Mouse (Mus musculus) hindbrain, embryonic 13.5 days (tissue): ENCODE results near the gene Olfr180. TPM values are rescaled to one million over a fixed set of nuclear protein-coding genes. Genes with fewer than 3 reads are reported as not detected.

Experiments used
- ATAC-seq: fragments of 200-750 bp; cut with Nextera tagmentation; 2 replicates; pipeline ENCODE4 v1.8.0; 2017; ENCODE audit warnings: moderate TSS enrichment; ENCODE audit not compliant: low FRiP score
- H3K27ac ChIP-seq: fragments of 300-500 bp; sonication (generic); 2 replicates; pipeline ENCODE4 v1.5.1; 2015; ENCODE audit warnings: inconsistent platforms, mild to moderate bottlenecking, moderate library complexity
- H3K27me3 ChIP-seq: fragments of 300-500 bp; sonication (generic); 2 replicates; pipeline ENCODE4 v1.6.1; 2015; ENCODE audit warnings: mild to moderate bottlenecking, inconsistent platforms
- H3K36me3 ChIP-seq: fragments of 300-500 bp; sonication (generic); 2 replicates; pipeline ENCODE4 v1.6.1; 2015; ENCODE audit warnings: mild to moderate bottlenecking, inconsistent platforms
- H3K4me1 ChIP-seq: fragments of 300-500 bp; sonication (generic); replicated peaks from 2 replicates; pipeline ENCODE4 v1.6.1; 2015; ENCODE audit warnings: inconsistent platforms
- H3K4me2 ChIP-seq: fragments of 300-500 bp; sonication (generic); 2 replicates; pipeline ENCODE4 v1.6.1; 2015; ENCODE audit warnings: inconsistent platforms, mild to moderate bottlenecking, moderate library complexity
- H3K4me3 ChIP-seq: fragments of 300-500 bp; sonication (generic); 2 replicates; pipeline ENCODE4 v1.5.1; 2015; ENCODE audit warnings: mild to moderate bottlenecking, inconsistent platforms
- H3K9ac ChIP-seq: fragments of 300-500 bp; sonication (generic); 2 replicates; pipeline ENCODE4 v1.6.1; 2015; ENCODE audit warnings: mild to moderate bottlenecking, inconsistent platforms
- H3K9me3 ChIP-seq: fragments of 300-500 bp; sonication (generic); 2 replicates; pipeline ENCODE4 v1.6.1; 2016; ENCODE audit warnings: inconsistent platforms
- WGBS: fragments of 180-500 bp; shearing (Covaris S2); methylation state at CpG from one replicate; pipeline ENCODE4 v1.1.7; 2015; 5-methylcytosine and 5-hydroxymethylcytosine counted together
- polyA plus RNA-seq: library from polyadenylated mRNA; unstranded; fragments of >200 nt; fragmentation: Nextera tagmentation; extraction: Ambion mirVana; gene quantifications from 2 replicates; pipeline ENCODE4 v1.2.1, GENCODE M21; 2015

Gene Olfr180
- polyA plus RNA-seq: not detected in 2 replicates

GRCm38 (mm10) chr16:58929292-58929691 is at the start of gene Olfr180:
Gene Olfr180, minus strand, starts transcription at chr16:58929392.
- H3K4me3 ChIP-seq: no peak within 1 kb of the TSS
- no peak within 1 kb of the TSS for H3K4me2 ChIP-seq
- no peaks in the 10 kb centered on the region for H3K27me3 ChIP-seq
- 90% methylated on average over 4 of the region's 4 CpGs for WGBS
- H3K27ac ChIP-seq: no peak within 1 kb of the TSS
- no peaks in the 10 kb centered on the region for H3K4me1 ChIP-seq
- no peaks in the 10 kb centered on the region for H3K36me3 ChIP-seq
- no peak for ATAC-seq
- no peak within 1 kb of the TSS for H3K9ac ChIP-seq
- H3K9me3 ChIP-seq: no peaks in the 10 kb centered on the region

- no peak within 1 kb of the TSS for H3K4me2 ChIP-seq
- H3K4me3 ChIP-seq: no peak within 1 kb of the TSS
- WGBS: 58% methylated on average over 1 of the region's 1 CpGs
- no peaks in the 10 kb centered on the region for H3K27me3 ChIP-seq
- no peaks in the 10 kb centered on the region for H3K9me3 ChIP-seq
- no peak within 1 kb of the TSS for H3K9ac ChIP-seq
- no peak within 1 kb of the TSS for H3K27ac ChIP-seq
- no peak for ATAC-seq
- no peaks in the 10 kb centered on the region for H3K4me1 ChIP-seq
- H3K36me3 ChIP-seq: no peaks in the 10 kb centered on the region
These were observed 537 bp downstream of the Olfr180 start, which contains the start of gene Olfr181 for GRCm38 (mm10) chr16:58928655-58929054. Gene Olfr181, minus strand, starts transcription at chr16:58928755.

GRCm38 (mm10) chr16:58891963-58892362 is 37.2 kb downstream of the Olfr180 start, which contains the start of gene Olfr178:
Gene Olfr178, minus strand, starts transcription at chr16:58892063.
- no peak within 1 kb of the TSS for H3K9ac ChIP-seq
- H3K27me3 ChIP-seq: no peaks in the 10 kb centered on the region
- no peaks in the 10 kb centered on the region for H3K4me1 ChIP-seq
- H3K27ac ChIP-seq: no peak within 1 kb of the TSS
- 93% methylated on average over 3 of the region's 3 CpGs for WGBS
- H3K4me3 ChIP-seq: no peak within 1 kb of the TSS
- ATAC-seq: no peak
- no peaks in the 10 kb centered on the region for H3K36me3 ChIP-seq
- no peaks in the 10 kb centered on the region for H3K9me3 ChIP-seq
- H3K4me2 ChIP-seq: no peak within 1 kb of the TSS

DNA sequence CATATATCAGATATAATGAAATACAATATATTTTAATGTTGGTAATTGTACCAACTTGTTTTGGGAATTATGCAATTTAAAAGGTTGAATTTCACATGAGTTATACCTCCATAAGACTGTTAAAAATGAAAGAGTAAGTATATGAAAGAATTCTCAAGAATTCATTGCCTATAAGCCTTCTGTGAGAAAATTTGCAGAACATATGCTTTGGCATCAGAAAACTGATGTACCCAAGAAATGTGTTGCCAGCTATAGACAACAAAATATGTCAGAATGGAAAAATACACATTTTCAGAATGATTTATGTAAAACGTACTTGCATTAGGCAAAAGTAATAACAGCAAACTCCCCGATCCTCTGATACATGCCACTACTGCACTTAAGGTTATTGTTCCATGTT is 44.8 kb downstream of the Olfr180 start:
- no peak overlapping the region for H3K27ac ChIP-seq
- no peaks in the 10 kb centered on the region for H3K4me1 ChIP-seq
- no peak overlapping the region for H3K9ac ChIP-seq
- ATAC-seq: no peak
- H3K27me3 ChIP-seq: no peaks in the 10 kb centered on the region
- H3K4me2 ChIP-seq: no peak overlapping the region
- H3K4me3 ChIP-seq: no peak overlapping the region
- H3K36me3 ChIP-seq: no peaks in the 10 kb centered on the region
- H3K9me3 ChIP-seq: no peaks in the 10 kb centered on the region
- 97% methylated on average over 2 of the region's 2 CpGs for WGBS

DNA sequence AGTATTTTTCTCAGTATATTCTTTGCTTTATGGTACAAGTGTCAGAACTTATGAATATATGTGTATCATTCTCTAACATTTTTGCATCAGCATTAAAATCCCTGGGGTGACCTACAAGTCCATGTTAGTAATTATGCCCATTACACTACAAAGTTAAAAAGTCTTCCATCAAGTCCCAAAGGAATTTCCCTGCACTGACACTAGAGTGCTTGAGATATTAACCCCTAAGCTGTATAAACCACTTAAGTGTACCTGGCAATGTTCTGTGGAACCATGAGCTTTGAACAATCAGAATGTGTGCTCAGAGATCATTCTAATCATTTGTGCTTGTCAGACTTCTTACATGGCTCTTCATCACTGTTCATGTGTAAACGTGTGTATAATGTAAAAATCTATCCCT is 54.5 kb downstream of the Olfr180 start, which contains the start of gene Olfr177:
Gene Olfr177 (minus strand): TSS at position 101 of the 400 bp plus-strand sequence.
- ATAC-seq: no peak
- Histone ChIP-seq H3K36me3 (no peaks in the 10 kb centered on the region), H3K27me3 (no peaks in the 10 kb centered on the region), H3K4me1 (no peaks in the 10 kb centered on the region), H3K4me2 (no peak within 1 kb of the TSS), H3K4me3 (no peak within 1 kb of the TSS), H3K9ac (no peak within 1 kb of the TSS), H3K9me3 (no peaks in the 10 kb centered on the region), H3K27ac (no peak within 1 kb of the TSS)
- WGBS: 62% methylated on average over 1 of the region's 1 CpGs

Other genes with a start within 250 kb of the Olfr180 start
- not detected in 2 replicates for gene Gpr15, start 210.3 kb downstream of the Olfr180 start, polyA plus RNA-seq
- 123 and 126 TPM in 2 replicates for gene Cldnd1, start 201.5 kb downstream of the Olfr180 start, polyA plus RNA-seq
- gene Olfr172, start 166.2 kb downstream of the Olfr180 start, polyA plus RNA-seq: not detected in 2 replicates
- not detected in 2 replicates for gene Olfr173, start 129.1 kb downstream of the Olfr180 start, polyA plus RNA-seq
- gene Olfr175-ps1, start 102.6 kb downstream of the Olfr180 start, polyA plus RNA-seq: not detected in 2 replicates
- gene Olfr177, start 54.6 kb downstream of the Olfr180 start, polyA plus RNA-seq: not detected in 2 replicates
- gene Olfr178, start 37.3 kb downstream of the Olfr180 start, polyA plus RNA-seq: not detected in 2 replicates
- not detected in 2 replicates for gene Olfr181, start 637 bp downstream of the Olfr180 start, polyA plus RNA-seq
- gene Olfr183, start 66.0 kb upstream of the Olfr180 start, polyA plus RNA-seq: not detected in 2 replicates
- not detected in 2 replicates for gene Olfr186, start 100.9 kb upstream of the Olfr180 start, polyA plus RNA-seq
- not detected in 2 replicates for gene Olfr187, start 110.4 kb upstream of the Olfr180 start, polyA plus RNA-seq
- not detected in 2 replicates for gene Olfr190, start 148.6 kb upstream of the Olfr180 start, polyA plus RNA-seq
- not detected in 2 replicates for gene Olfr191, start 160.4 kb upstream of the Olfr180 start, polyA plus RNA-seq
- not detected in 2 replicates for gene Olfr193, start 182.5 kb upstream of the Olfr180 start, polyA plus RNA-seq
- gene Olfr194, start 191.7 kb upstream of the Olfr180 start, polyA plus RNA-seq: not detected in 2 replicates
- not detected in 2 replicates for gene Olfr195, start 217.7 kb upstream of the Olfr180 start, polyA plus RNA-seq
- gene Olfr196, start 241.1 kb upstream of the Olfr180 start, polyA plus RNA-seq: not detected in 2 replicates